In the genomic region with DNA sequence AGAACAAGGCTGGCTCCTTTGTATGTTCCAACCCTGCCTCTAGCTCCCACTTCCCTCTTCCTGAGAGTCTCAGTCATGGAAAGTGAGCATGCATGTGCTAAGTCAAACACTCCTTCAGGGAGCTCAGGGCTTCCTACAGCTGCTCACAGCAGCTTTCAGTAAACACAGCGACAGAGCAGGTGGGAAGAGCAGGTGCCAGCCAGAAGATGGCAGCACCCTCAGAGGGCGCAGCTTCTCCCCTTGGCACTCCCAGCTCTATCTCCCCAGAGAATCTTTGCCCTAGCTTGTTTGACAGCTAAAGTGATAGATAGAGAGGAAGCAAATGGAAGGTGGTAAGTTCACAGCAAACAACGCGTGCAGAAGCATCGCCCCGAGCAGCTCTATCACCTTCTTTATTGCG, we compare ENCODE assay signal across 21 mouse cellular contexts.
DNase-seq lines count a peak whose midpoint lies in the region; TF ChIP-seq lines count a peak whose summit lies in the region.
"Had no signal": no experiment of that assay in that cellular context is flagged by ENCODE, and none has a peak within 500 bp of the region (broad histone marks: within the 10 kb centered on the region; RNA-seq: fewer than 3 reads in every experiment).

No protein-coding gene starts in this region.

- no peak for TF ChIP-seq POLR2A in small intestine, adult 2 months (IDR thresholded peaks at IDR 0.05; ENCODE audit: low read depth, low read length)

- peaks cover 3% of the 10 kb centered on the region; the same call in 1 of the 2 replicates for H3K4me1 ChIP-seq in small intestine, adult 2 months (ENCODE audit: control insufficient read depth, insufficient read depth, insufficient read length, low read length)
- H3K4me1 ChIP-seq: embryonic facial prominence, embryonic 15.5 days; heart, embryonic 10.5 days; limb, embryonic 12.5 days; liver, embryonic 12.5 days; lung, embryonic 15.5 days; midbrain, embryonic 13.5 days had no signal

- H3K4me3 ChIP-seq in gastrocnemius, adult 2 months, result no peak overlapping the region
- no peak overlapping the region for H3K4me3 ChIP-seq in layer of hippocampus, adult 2 months
- no peak overlapping the region for H3K4me3 ChIP-seq in small intestine, adult 2 months (ENCODE audit: low read depth, low read length)
- H3K4me3 ChIP-seq: embryonic facial prominence, embryonic 15.5 days; heart, embryonic 10.5 days; limb, embryonic 12.5 days; liver, embryonic 12.5 days; lung, embryonic 15.5 days; midbrain, embryonic 13.5 days; myocyte had no signal

- H3K27me3 ChIP-seq in small intestine, adult 2 months (ENCODE audit: control insufficient read depth, insufficient read depth, low read length), result no peaks in the 10 kb centered on the region
- H3K27me3 ChIP-seq: embryonic facial prominence, embryonic 15.5 days; limb, embryonic 12.5 days; midbrain, embryonic 13.5 days had no signal

- no peak overlapping the region for H3K27ac ChIP-seq in gastrocnemius, adult 2 months
- no peak overlapping the region for H3K27ac ChIP-seq in layer of hippocampus, adult 2 months
- H3K27ac ChIP-seq in small intestine, adult 2 months (ENCODE audit: insufficient read depth, low read depth, low read length), result no peak overlapping the region
- H3K27ac ChIP-seq: embryonic facial prominence, embryonic 15.5 days; heart, embryonic 10.5 days; limb, embryonic 12.5 days; liver, embryonic 12.5 days; lung, embryonic 15.5 days; midbrain, embryonic 13.5 days had no signal

- H3K36me3 ChIP-seq in small intestine, adult 2 months (ENCODE audit: control insufficient read depth, insufficient read depth, low read length), result no peaks in the 10 kb centered on the region
- H3K36me3 ChIP-seq: embryonic facial prominence, embryonic 15.5 days; heart, embryonic 10.5 days; limb, embryonic 12.5 days; liver, embryonic 12.5 days; lung, embryonic 15.5 days; midbrain, embryonic 13.5 days had no signal

- TF ChIP-seq CTCF in gastrocnemius, adult 2 months (IDR thresholded peaks at IDR 0.05), result peak; percentile 16; the same call in 1 of the 2 replicates
- TF ChIP-seq CTCF in layer of hippocampus, adult 2 months (conservative IDR thresholded peaks at IDR 0.05), result peak; percentile 26
- TF ChIP-seq CTCF in small intestine, adult 2 months (IDR thresholded peaks at IDR 0.05; ENCODE audit: extremely low read depth, insufficient read length, insufficient replicate concordance, low read depth, low read length), result peak; percentile 44; the same call in 1 of the 2 replicates

- DNase-seq in gastrocnemius, adult 2 months, result no peak
- DNase-seq in gastrocnemius, adult 8-10 months (ENCODE audit: low spot score in 2 of 2), result no peak
- DNase-seq in layer of hippocampus, adult 2 months (ENCODE audit: low spot score in 2 of 2), result no peak
- no peak for DNase-seq in layer of hippocampus, postnatal 10 days (ENCODE audit: low spot score in 2 of 2)
- peak; percentile 9 for DNase-seq in thymus, postnatal 25 days
- DNase-seq in thymus, postnatal 14 days, result no peak
- DNase-seq in adrenal gland, adult 18-20 months (ENCODE audit: low spot score in 2 of 2), result no peak
- DNase-seq: adrenal gland, adult 8-10 months; cerebellum, adult 11-12 months; cerebellum, postnatal 14 days; heart, postnatal 10 days; kidney, adult 2 months; retina, postnatal 1 day had no signal

- 26% methylated on average over 7 of the region's 7 CpGs for WGBS in small intestine, adult 2 months

- intact Hi-C loops in gastrocnemius, adult 2 months (cut with DNase I), result loop anchor here (5.0 kb wide), 1 partner anchor 166 kb away; no protein-coding TSS in a partner anchor
